Mouse (Mus musculus) lung, embryonic 16.5 days (tissue): ENCODE results near the gene Zpbp. TPM values are rescaled to one million over a fixed set of nuclear protein-coding genes. Genes with fewer than 3 reads are reported as not detected.

Source experiments
- ATAC-seq: fragments of 200-750 bp; cut with Nextera tagmentation; 2 replicates; pipeline ENCODE4 v1.8.0; 2017; ENCODE audit warnings: low read depth, mild to moderate bottlenecking, moderate library complexity
- H3K27ac ChIP-seq: fragments of 300-500 bp; sonication (generic); 2 replicates; pipeline ENCODE4 v1.5.1; 2014; ENCODE audit warnings: mild to moderate bottlenecking, control low read depth, low read length
- H3K27me3 ChIP-seq: fragments of 300-500 bp; sonication (generic); 2 replicates; pipeline ENCODE4 v1.6.1; 2014; ENCODE audit warnings: low read depth, low read length, mixed read lengths; ENCODE audit not compliant: control insufficient read depth, insufficient read depth
- H3K36me3 ChIP-seq: fragments of 300-500 bp; sonication (generic); 2 replicates; pipeline ENCODE4 v1.6.1; 2014; ENCODE audit warnings: low read length; ENCODE audit not compliant: control insufficient read depth, insufficient read depth
- H3K4me1 ChIP-seq: fragments of 300-500 bp; sonication (generic); replicated peaks from 2 replicates; pipeline ENCODE4 v1.6.1; 2014; ENCODE audit warnings: low read length, mixed read lengths; ENCODE audit not compliant: control insufficient read depth, insufficient read depth
- H3K4me2 ChIP-seq: fragments of 300-500 bp; sonication (generic); 2 replicates; pipeline ENCODE4 v1.6.1; 2014; ENCODE audit warnings: low read depth, low read length, control low read depth
- H3K4me3 ChIP-seq: fragments of 300-500 bp; sonication (generic); 2 replicates; pipeline ENCODE4 v1.5.1; 2014; ENCODE audit warnings: mild to moderate bottlenecking, low read length, control low read depth
- H3K9ac ChIP-seq: fragments of 300-500 bp; sonication (generic); 2 replicates; pipeline ENCODE4 v1.6.1; 2014; ENCODE audit warnings: low read length, control low read depth
- H3K9me3 ChIP-seq: fragments of 300-500 bp; sonication (generic); 2 replicates; pipeline ENCODE4 v1.6.1; 2016; ENCODE audit warnings: low read length; ENCODE audit not compliant: control insufficient read depth
- WGBS: fragments of 180-500 bp; shearing (Covaris S2); extraction: QIAGEN DNeasy Blood & Tissue Kit; methylation state at CpG from one replicate; pipeline ENCODE4 v1.1.7; 2014; 5-methylcytosine and 5-hydroxymethylcytosine counted together
- polyA plus RNA-seq: library from polyadenylated mRNA; unstranded; fragments of >200 nt; fragmentation: Nextera tagmentation; extraction: Ambion mirVana; gene quantifications from 2 replicates; pipeline ENCODE4 v1.2.1, GENCODE M21; 2015

The Zpbp gene
- polyA plus RNA-seq, 1 experiment from 2014 or later, result 0.78 TPM

DNA sequence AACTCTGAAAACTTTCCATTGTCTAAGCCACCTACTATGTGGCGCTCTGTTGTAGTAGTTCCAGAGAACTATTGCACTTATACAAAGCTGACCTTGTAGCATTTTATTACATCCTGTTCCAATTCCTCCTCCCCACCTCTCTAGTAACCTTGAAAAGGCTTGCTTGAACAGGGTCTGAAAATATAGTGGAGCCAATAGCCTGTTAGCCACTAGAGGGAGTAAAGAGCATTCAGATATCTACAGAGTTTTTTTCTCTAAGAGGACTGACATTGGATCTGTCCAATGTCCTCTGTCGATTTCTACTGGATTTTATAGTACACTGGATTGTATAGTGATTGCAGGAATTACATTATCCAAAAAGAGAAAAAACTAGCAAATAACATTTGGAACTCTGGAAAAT lies 7.2 kb downstream of the Zpbp start:
- no peak for ATAC-seq
- Histone ChIP-seq H3K9ac (no peak overlapping the region), H3K4me3 (no peak overlapping the region), H3K36me3 (no peaks in the 10 kb centered on the region), H3K9me3 (no peaks in the 10 kb centered on the region), H3K4me1 (no peaks in the 10 kb centered on the region), H3K4me2 (no peak overlapping the region), H3K27me3 (no peaks in the 10 kb centered on the region), H3K27ac (no peak overlapping the region)
- 33% methylated on average over 2 of the region's 2 CpGs for WGBS

DNA sequence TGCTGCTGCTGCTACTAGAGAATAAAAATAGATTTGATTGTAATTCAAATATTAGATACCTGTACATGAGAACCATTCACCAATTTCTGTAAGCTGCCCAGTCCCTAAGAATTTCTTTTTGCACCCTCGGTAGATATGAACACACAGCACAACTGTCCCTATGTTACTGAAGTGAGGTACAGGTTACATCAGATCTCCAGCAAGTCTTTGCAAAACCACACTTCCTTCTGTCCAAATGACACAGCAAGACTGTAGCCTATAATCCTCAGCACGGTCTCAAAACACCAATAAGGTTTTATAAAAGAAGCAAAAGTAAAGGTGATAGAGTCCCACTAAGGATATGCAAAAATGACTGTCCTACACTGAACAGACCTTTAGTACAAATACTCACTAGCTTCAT lies 44.9 kb downstream of the Zpbp start:
- WGBS, result 76% methylated on average over 2 of the region's 2 CpGs
- H3K36me3 ChIP-seq, result no peaks in the 10 kb centered on the region
- no peaks in the 10 kb centered on the region for H3K27me3 ChIP-seq
- no peak overlapping the region for H3K27ac ChIP-seq
- no peak overlapping the region for H3K9ac ChIP-seq
- H3K9me3 ChIP-seq, result no peaks in the 10 kb centered on the region
- H3K4me3 ChIP-seq, result no peak overlapping the region
- no peak overlapping the region for H3K4me2 ChIP-seq
- no peaks in the 10 kb centered on the region for H3K4me1 ChIP-seq
- no peak for ATAC-seq

DNA sequence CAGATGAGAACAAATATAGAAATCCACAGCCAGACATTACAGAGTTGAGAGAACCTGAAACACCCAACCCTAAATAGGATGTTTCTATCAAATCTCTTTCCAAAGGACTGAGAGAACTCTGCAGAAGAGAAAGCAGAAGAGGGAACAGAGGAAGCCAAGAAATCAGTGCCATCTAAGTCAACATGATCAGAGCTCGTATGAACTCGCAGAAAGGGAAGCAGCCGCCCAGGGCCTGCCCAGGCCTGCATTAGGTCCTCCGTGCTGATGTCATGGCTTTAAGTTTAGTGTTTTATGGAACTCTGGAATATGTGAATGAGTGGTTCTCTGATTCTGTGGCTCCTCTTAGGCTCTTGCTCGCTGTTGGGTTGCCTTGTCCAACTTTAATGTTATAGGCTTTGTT lies 48.0 kb downstream of the Zpbp start:
- Histone ChIP-seq H3K4me1 (no peaks in the 10 kb centered on the region), H3K4me2 (no peak overlapping the region), H3K27ac (no peak overlapping the region), H3K4me3 (no peak overlapping the region), H3K36me3 (no peaks in the 10 kb centered on the region), H3K9me3 (no peaks in the 10 kb centered on the region), H3K27me3 (no peaks in the 10 kb centered on the region), H3K9ac (no peak overlapping the region)
- ATAC-seq, result no peak
- WGBS, result 80% methylated on average over 5 of the region's 5 CpGs

DNA sequence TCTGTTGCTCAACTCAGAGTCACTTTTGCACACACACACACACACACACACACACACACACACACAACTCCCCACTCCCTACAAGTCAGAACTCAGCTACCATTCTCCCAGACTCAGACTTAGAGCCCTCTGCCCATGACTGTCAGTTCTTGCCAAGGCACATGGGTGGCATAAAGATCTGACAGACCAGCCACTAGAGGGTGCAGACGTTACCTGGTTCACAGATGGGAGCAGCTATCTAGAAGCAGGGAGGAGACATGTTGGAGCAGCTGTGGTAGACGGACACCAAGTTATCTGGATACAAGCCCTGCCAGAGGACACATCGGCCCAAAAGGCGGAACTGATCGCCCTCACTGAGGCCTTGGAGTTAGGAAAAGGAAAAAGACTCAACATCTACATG lies 67.5 kb downstream of the Zpbp start:
- 80% methylated on average over 5 of the region's 5 CpGs for WGBS
- Histone ChIP-seq H3K4me1 (no peaks in the 10 kb centered on the region), H3K9ac (no peak overlapping the region), H3K4me3 (no peak overlapping the region), H3K9me3 (no peaks in the 10 kb centered on the region), H3K36me3 (no peaks in the 10 kb centered on the region), H3K4me2 (no peak overlapping the region), H3K27me3 (no peaks in the 10 kb centered on the region), H3K27ac (no peak overlapping the region)
- ATAC-seq, result no peak

DNA sequence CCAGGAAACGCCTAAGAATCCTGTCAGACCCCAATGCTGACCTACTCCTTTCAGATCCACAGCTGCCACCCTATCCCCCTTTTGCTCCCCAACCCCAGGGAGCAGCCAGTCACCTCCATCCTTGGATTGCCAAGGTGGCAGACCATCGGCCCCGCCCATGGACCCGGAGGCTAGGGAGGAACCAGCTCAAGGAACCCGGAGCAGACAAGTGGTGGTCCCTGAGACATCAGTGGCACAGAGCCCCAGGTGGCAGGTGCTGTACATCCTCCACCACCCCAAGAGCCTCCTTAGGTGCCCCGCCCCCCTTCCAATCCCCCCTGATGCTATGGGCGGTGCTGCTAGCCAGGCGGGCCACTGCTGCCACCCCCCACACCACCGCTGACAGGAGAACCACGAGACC lies 69.0 kb downstream of the Zpbp start:
- H3K27ac ChIP-seq, result no peak overlapping the region
- no peak overlapping the region for H3K4me3 ChIP-seq
- no peak overlapping the region for H3K9ac ChIP-seq
- 88% methylated on average over 10 of the region's 10 CpGs for WGBS
- no peak for ATAC-seq
- H3K4me1 ChIP-seq, result no peaks in the 10 kb centered on the region
- no peaks in the 10 kb centered on the region for H3K9me3 ChIP-seq
- no peak overlapping the region for H3K4me2 ChIP-seq
- no peaks in the 10 kb centered on the region for H3K27me3 ChIP-seq
- no peaks in the 10 kb centered on the region for H3K36me3 ChIP-seq

DNA sequence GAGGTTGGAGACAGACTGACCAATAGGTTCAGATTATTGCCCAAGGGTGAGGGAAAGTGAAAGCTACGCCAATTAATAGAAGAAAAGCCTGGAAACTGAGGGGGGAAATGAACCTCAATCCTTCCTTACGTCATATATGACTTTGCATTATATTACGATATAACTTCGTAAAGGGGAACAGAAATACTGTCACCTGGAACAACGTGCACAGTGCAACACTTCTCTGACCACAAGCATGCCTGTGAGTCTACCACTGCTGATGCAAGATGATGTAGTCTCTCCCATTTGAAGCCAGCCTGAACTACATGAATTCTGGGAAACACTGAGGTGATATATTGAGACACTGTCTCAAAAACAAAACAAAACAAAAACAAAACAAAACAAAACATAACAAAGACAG lies 90.9 kb downstream of the Zpbp start:
- no peak overlapping the region for H3K27ac ChIP-seq
- no peaks in the 10 kb centered on the region for H3K27me3 ChIP-seq
- H3K4me3 ChIP-seq, result no peak overlapping the region
- ATAC-seq, result no peak
- WGBS, result 81% methylated on average over 5 of the region's 5 CpGs
- H3K36me3 ChIP-seq, result no peaks in the 10 kb centered on the region
- no peak overlapping the region for H3K4me2 ChIP-seq
- no peak overlapping the region for H3K9ac ChIP-seq
- H3K9me3 ChIP-seq, result no peaks in the 10 kb centered on the region
- H3K4me1 ChIP-seq, result no peaks in the 10 kb centered on the region

DNA sequence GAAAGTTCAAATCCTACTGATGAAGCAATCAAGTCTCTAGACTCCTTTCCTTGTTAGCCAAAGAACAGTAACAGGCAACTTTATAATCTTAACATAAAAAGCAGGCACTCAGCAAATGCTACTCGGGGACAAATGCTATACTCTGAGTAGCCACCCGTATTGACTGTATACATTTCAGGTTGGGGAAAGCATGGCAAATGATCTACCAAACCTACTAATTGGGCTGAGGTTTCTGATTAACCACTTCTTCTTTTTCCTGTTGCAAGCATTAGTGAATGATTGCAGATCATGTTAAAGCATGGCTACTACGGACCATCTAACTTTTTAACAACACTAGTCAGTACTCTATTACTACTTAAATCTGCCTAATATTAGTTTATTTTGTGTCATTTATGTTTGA lies 178.7 kb downstream of the Zpbp start:
- Histone ChIP-seq H3K36me3 (no peaks in the 10 kb centered on the region), H3K9ac (no peak overlapping the region), H3K4me3 (no peak overlapping the region), H3K4me1 (no peaks in the 10 kb centered on the region), H3K9me3 (no peaks in the 10 kb centered on the region), H3K4me2 (no peak overlapping the region), H3K27me3 (no peaks in the 10 kb centered on the region), H3K27ac (no peak overlapping the region)
- 67% methylated on average over 3 of the region's 3 CpGs for WGBS
- no peak for ATAC-seq

DNA sequence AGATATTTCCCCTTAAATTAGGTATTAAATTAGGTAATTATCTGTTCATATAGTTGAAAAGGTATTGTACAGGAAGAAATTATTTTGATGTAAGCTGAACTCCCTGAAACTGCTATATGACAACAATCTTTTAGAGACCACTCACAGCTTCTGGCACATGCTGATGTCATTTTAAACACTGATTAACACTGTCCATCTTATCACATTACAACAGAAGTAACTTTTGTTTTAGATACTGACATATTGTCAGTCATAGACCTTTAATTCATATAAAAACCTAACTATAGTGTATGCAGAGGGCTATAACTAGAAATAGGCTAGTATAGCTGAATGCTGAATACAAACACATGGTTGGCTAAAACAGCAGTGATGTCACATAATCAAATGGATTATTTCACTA lies 182.1 kb downstream of the Zpbp start:
- no peaks in the 10 kb centered on the region for H3K9me3 ChIP-seq
- no peaks in the 10 kb centered on the region for H3K4me1 ChIP-seq
- H3K27me3 ChIP-seq, result no peaks in the 10 kb centered on the region
- no peak for ATAC-seq
- no peak overlapping the region for H3K9ac ChIP-seq
- H3K4me2 ChIP-seq, result no peak overlapping the region
- H3K4me3 ChIP-seq, result no peak overlapping the region
- H3K27ac ChIP-seq, result no peak overlapping the region
- no peaks in the 10 kb centered on the region for H3K36me3 ChIP-seq

DNA sequence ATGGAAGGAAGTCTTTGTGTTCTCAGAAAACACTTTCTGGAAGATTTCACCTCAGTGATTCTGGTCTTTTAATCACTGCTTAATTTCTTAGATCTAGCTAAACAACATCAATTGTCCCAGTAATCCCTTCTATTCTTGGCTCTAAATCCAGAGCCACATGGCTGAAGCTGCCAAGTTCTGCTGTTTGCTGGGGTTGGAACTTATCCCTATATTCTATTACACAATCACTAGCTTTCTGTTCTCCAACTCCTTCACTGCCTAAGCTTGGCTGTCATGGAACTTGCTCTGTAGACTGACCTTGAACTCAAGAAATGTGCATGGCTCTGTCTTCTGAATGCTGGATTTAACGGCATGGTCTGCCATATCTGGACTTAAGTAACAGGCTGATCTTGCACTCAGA lies 204.9 kb downstream of the Zpbp start:
- no peaks in the 10 kb centered on the region for H3K9me3 ChIP-seq
- H3K4me2 ChIP-seq, result no peak overlapping the region
- 78% methylated on average over 1 of the region's 1 CpGs for WGBS
- no peaks in the 10 kb centered on the region for H3K36me3 ChIP-seq
- H3K4me3 ChIP-seq, result no peak overlapping the region
- no peak overlapping the region for H3K27ac ChIP-seq
- no peaks in the 10 kb centered on the region for H3K4me1 ChIP-seq
- no peaks in the 10 kb centered on the region for H3K27me3 ChIP-seq
- no peak overlapping the region for H3K9ac ChIP-seq
- ATAC-seq, result 0 out of 2 replicates have a peak, but pooled peaks have one; percentile 23

DNA sequence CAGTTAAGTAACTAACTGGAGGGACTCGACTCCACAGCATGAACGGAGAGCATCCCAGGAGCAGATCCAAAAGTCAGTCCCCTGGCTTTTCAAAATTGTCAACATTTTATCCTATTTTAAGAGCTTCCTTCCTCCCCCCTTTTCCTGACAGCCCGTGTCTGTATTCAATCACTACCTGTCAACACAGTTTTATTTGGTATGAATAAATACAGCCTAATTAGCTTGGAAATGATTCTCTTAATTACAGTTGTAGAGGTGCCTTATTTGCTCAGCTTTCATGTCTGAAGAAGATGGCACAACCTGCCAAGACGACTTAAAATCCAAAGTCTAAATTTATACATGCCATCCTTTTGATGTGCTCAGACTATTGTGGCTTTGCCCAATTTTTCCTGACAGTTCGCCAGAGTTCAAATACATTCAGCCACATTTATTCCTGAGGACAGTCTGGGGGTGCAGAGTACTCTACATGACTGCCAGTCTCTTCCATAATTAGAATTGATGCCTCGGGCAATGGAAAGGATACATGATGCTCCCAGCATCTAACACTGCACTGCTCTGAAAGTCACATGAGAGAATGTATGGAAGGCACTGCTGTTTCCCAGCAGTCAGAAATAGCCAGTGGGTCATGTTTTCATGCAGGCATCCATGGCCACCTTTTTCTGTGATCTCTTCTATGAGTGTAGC lies 219.4 kb downstream of the Zpbp start:
- Histone ChIP-seq H3K9ac (no peak overlapping the region), H3K4me2 (no peak overlapping the region), H3K36me3 (no peaks in the 10 kb centered on the region), H3K9me3 (no peaks in the 10 kb centered on the region), H3K4me1 (no peaks in the 10 kb centered on the region), H3K27ac (no peak overlapping the region), H3K4me3 (no peak overlapping the region), H3K27me3 (no peaks in the 10 kb centered on the region)
- ATAC-seq, result no peak
- WGBS, result 65% methylated on average over 6 of the region's 6 CpGs
